Mouse (Mus musculus) cerebellum, adult 2 months (tissue): ENCODE measurements around the gene Pced1b. TPM values are rescaled to one million over a fixed set of nuclear protein-coding genes. Genes with fewer than 3 reads are reported as not detected.

Experiments
- DNase-seq, 2 experiments: peaks; one replicate each; pipeline ENCODE4 v3.0.0; 2021
- H3K27ac ChIP-seq: fragments of 200-500 bp; 2 replicates; pipeline ENCODE4 v1.5.1; 2012; ENCODE audit warnings: low read length, control low read depth, inconsistent platforms; ENCODE audit not compliant: insufficient read depth
- H3K27me3 ChIP-seq: fragments of 200-500 bp; 2 replicates; pipeline ENCODE4 v1.6.1; 2012; ENCODE audit warnings: inconsistent platforms, mild to moderate bottlenecking, low read length, moderate library complexity; ENCODE audit not compliant: control insufficient read depth, insufficient read depth
- H3K4me1 ChIP-seq: fragments of 200-500 bp; 2 replicates; pipeline ENCODE4 v1.6.1; 2011; ENCODE audit warnings: low read length; ENCODE audit not compliant: control insufficient read depth, insufficient read depth
- H3K4me3 ChIP-seq: fragments of 200-500 bp; replicated peaks from 2 replicates; pipeline ENCODE3; 2011; ENCODE audit warnings: mild to moderate bottlenecking, low read depth, low read length, control low read depth; ENCODE audit not compliant: insufficient read depth
- CTCF ChIP-seq: fragments of 200-500 bp; IDR thresholded peaks from 2 replicates; pipeline ENCODE4 v1.5.1; 2011; ENCODE audit warnings: low read depth, mild to moderate bottlenecking, control low read depth, low read length, moderate library complexity, borderline replicate concordance; ENCODE audit not compliant: insufficient read depth
- POLR2A ChIP-seq: fragments of 200-500 bp; IDR thresholded peaks from 2 replicates; pipeline ENCODE4 v1.6.1; 2011; ENCODE audit warnings: low read length, control low read depth, borderline replicate concordance; ENCODE audit not compliant: insufficient read depth
- WGBS: fragments of 180-500 bp; shearing (Covaris S2); methylation state at CpG from one replicate; pipeline ENCODE4 v1.1.7; 2018; 5-methylcytosine and 5-hydroxymethylcytosine counted together
- polyA plus RNA-seq: library from polyadenylated mRNA; depleted of rRNA; stranded (reverse); fragments of >200 nt; gene quantifications from 2 replicates; pipeline ENCODE4 v1.2.3, GENCODE M21; 2012

Pced1b gene
- polyA plus RNA-seq, 1 experiment, result 7.5 TPM

GRCm38 (mm10) chr15:97342336-97342735 lies 95.4 kb downstream of the Pced1b start:
- Histone ChIP-seq H3K27me3 (no peaks in the 10 kb centered on the region; the same call in 1 of the 2 replicates), H3K27ac (no peak overlapping the region), H3K4me1 (no peaks in the 10 kb centered on the region; the same call in 1 of the 2 replicates), H3K4me3 (no peak overlapping the region)
- no peak for TF ChIP-seq POLR2A
- TF ChIP-seq CTCF, result no peak
- WGBS, result 65% methylated on average over 9 of the region's 9 CpGs
- DNase-seq, result no peak

GRCm38 (mm10) chr15:97342945-97343344 lies 96.0 kb downstream of the Pced1b start:
- TF ChIP-seq CTCF (no peak), POLR2A (no peak)
- WGBS, result 88% methylated on average over 8 of the region's 8 CpGs
- Histone ChIP-seq H3K27me3 (no peaks in the 10 kb centered on the region; the same call in 1 of the 2 replicates), H3K4me3 (no peak overlapping the region), H3K27ac (no peak overlapping the region), H3K4me1 (no peaks in the 10 kb centered on the region; the same call in 1 of the 2 replicates)
- no peak for DNase-seq

- 92% methylated on average over 9 of the region's 9 CpGs for whole genome bisulfite sequencing
Observed at GRCm38 (mm10) chr15:97343921-97344320, 97.0 kb downstream of the Pced1b start.

GRCm38 (mm10) chr15:97345110-97345509 lies 98.2 kb downstream of the Pced1b start:
- Histone ChIP-seq H3K4me3 (no peak overlapping the region), H3K4me1 (no peaks in the 10 kb centered on the region), H3K27ac (no peak overlapping the region), H3K27me3 (no peaks in the 10 kb centered on the region)
- DNase-seq, result no peak
- 91% methylated on average over 9 of the region's 9 CpGs for WGBS
- no peak for TF ChIP-seq POLR2A
- no peak for TF ChIP-seq CTCF

More at GRCm38 (mm10) chr15:97343921-97344320, 97.0 kb downstream of the Pced1b start:
- Histone ChIP-seq H3K4me3 (no peak overlapping the region), H3K27me3 (no peaks in the 10 kb centered on the region), H3K4me1 (no peaks in the 10 kb centered on the region; the same call in 1 of the 2 replicates), H3K27ac (no peak overlapping the region)
- no peak for DNase-seq
- TF ChIP-seq POLR2A, result no peak

- H3K4me3 ChIP-seq, result no peak overlapping the region
- no peaks in the 10 kb centered on the region for H3K4me1 ChIP-seq
- TF ChIP-seq CTCF (no peak), POLR2A (no peak)
- DNase-seq, result no peak
- no peaks in the 10 kb centered on the region for H3K27me3 ChIP-seq
- H3K27ac ChIP-seq, result no peak overlapping the region
- WGBS, result 83% methylated on average over 6 of the region's 6 CpGs
Observed at GRCm38 (mm10) chr15:97345917-97346316, 99.0 kb downstream of the Pced1b start.

- no peak for TF ChIP-seq CTCF
- TF ChIP-seq POLR2A, result no peak
Observed at GRCm38 (mm10) chr15:97346413-97346812, 99.5 kb downstream of the Pced1b start.

GRCm38 (mm10) chr15:97346897-97347296 lies 100.0 kb downstream of the Pced1b start:
- WGBS, result 96% methylated on average over 4 of the region's 4 CpGs
- Histone ChIP-seq H3K27ac (no peak overlapping the region), H3K4me1 (no peaks in the 10 kb centered on the region), H3K27me3 (no peaks in the 10 kb centered on the region), H3K4me3 (no peak overlapping the region)
- no peak for DNase-seq
- TF ChIP-seq POLR2A (no peak), CTCF (no peak)

More at GRCm38 (mm10) chr15:97346413-97346812, 99.5 kb downstream of the Pced1b start:
- Histone ChIP-seq H3K4me1 (no peaks in the 10 kb centered on the region), H3K27me3 (no peaks in the 10 kb centered on the region), H3K27ac (no peak overlapping the region), H3K4me3 (no peak overlapping the region)
- 95% methylated on average over 5 of the region's 5 CpGs for WGBS
- DNase-seq, result no peak

- WGBS, result 88% methylated on average over 24 of the region's 24 CpGs
- Histone ChIP-seq H3K27ac (no peak overlapping the region), H3K4me3 (no peak overlapping the region), H3K4me1 (no peaks in the 10 kb centered on the region), H3K27me3 (no peaks in the 10 kb centered on the region)
- no peak for DNase-seq
- no peak for TF ChIP-seq CTCF
- TF ChIP-seq POLR2A, result no peak
Observed at GRCm38 (mm10) chr15:97348566-97349315, 101.8 kb downstream of the Pced1b start.

GRCm38 (mm10) chr15:97350528-97350927 lies 103.6 kb downstream of the Pced1b start:
- no peaks in the 10 kb centered on the region for H3K4me1 ChIP-seq
- H3K27ac ChIP-seq, result no peak overlapping the region
- TF ChIP-seq CTCF, result no peak
- no peak for TF ChIP-seq POLR2A
- no peak for DNase-seq
- H3K27me3 ChIP-seq, result no peaks in the 10 kb centered on the region
- no peak overlapping the region for H3K4me3 ChIP-seq
- WGBS, result 86% methylated on average over 4 of the region's 4 CpGs
